Mouse (Mus musculus) kidney, embryonic 16.5 days (tissue): Measurements from ENCODE around the gene Ctrb1. TPM values are rescaled to one million over a fixed set of nuclear protein-coding genes. Genes with fewer than 3 reads are reported as not detected.
A peak's percentile ranks its signal among the peaks of the same experiment; 100 is the strongest.

ENCODE experiments used
- ATAC-seq: fragments of 200-750 bp; cut with Nextera tagmentation; 2 replicates; pipeline ENCODE4 v1.8.0; 2017; ENCODE audit warnings: moderate TSS enrichment; ENCODE audit not compliant: low FRiP score, low TSS enrichment
- H3K27ac ChIP-seq: fragments of 300-500 bp; sonication (generic); 2 replicates; pipeline ENCODE4 v1.5.1; 2014; ENCODE audit warnings: low read length
- H3K27me3 ChIP-seq: fragments of 300-500 bp; sonication (generic); 2 replicates; pipeline ENCODE4 v1.6.1; 2014; ENCODE audit warnings: low read length, control low read depth, mixed read lengths; ENCODE audit not compliant: insufficient read depth
- H3K36me3 ChIP-seq: fragments of 300-500 bp; sonication (generic); 2 replicates; pipeline ENCODE4 v1.6.1; 2014; ENCODE audit warnings: low read length, control low read depth, mixed read lengths; ENCODE audit not compliant: insufficient read depth
- H3K4me1 ChIP-seq: fragments of 300-500 bp; sonication (generic); 2 replicates; pipeline ENCODE4 v1.6.1; 2014; ENCODE audit warnings: low read length, control low read depth, mixed read lengths; ENCODE audit not compliant: insufficient read depth
- H3K4me2 ChIP-seq: fragments of 300-500 bp; sonication (generic); replicated peaks from 2 replicates; pipeline ENCODE4 v1.6.1; 2014; ENCODE audit warnings: low read depth, low read length
- H3K4me3 ChIP-seq: fragments of 300-500 bp; sonication (generic); 2 replicates; pipeline ENCODE4 v1.5.1; 2014; ENCODE audit warnings: mild to moderate bottlenecking, low read length
- H3K9ac ChIP-seq: fragments of 300-500 bp; sonication (generic); replicated peaks from 2 replicates; pipeline ENCODE4 v1.6.1; 2014; ENCODE audit warnings: low read length
- H3K9me3 ChIP-seq: fragments of 300-500 bp; sonication (generic); 2 replicates; pipeline ENCODE4 v1.6.1; 2016; ENCODE audit warnings: low read length, control low read depth
- WGBS: fragments of 180-500 bp; shearing (Covaris S2); extraction: QIAGEN DNeasy Blood & Tissue Kit; methylation state at CpG from one replicate; pipeline ENCODE4 v1.1.7; 2014; 5-methylcytosine and 5-hydroxymethylcytosine counted together
- polyA plus RNA-seq: library from polyadenylated mRNA; unstranded; fragments of >200 nt; fragmentation: Nextera tagmentation; extraction: Ambion mirVana; gene quantifications from 2 replicates; pipeline ENCODE4 v1.2.1, GENCODE M21; 2015

The Ctrb1 gene
- polyA plus RNA-seq, 1 experiment from 2014 or later = not detected

- H3K36me3 ChIP-seq = peaks cover 61% of the 10 kb centered on the region
- no peak overlapping the region for H3K27ac ChIP-seq
- H3K27me3 ChIP-seq = no peaks in the 10 kb centered on the region
- H3K4me2 ChIP-seq = no peak overlapping the region
- no peak overlapping the region for H3K9ac ChIP-seq
- H3K4me3 ChIP-seq = no peak overlapping the region
- WGBS = 80% methylated on average over 20 of the region's 20 CpGs
- H3K4me1 ChIP-seq = peaks cover 17% of the 10 kb centered on the region
- no peaks in the 10 kb centered on the region for H3K9me3 ChIP-seq
- ATAC-seq = no peak
Observed at GRCm38 (mm10) chr8:111710777-111711485, 20.1 kb upstream of the Ctrb1 start.

GRCm38 (mm10) chr8:111709223-111709622 is 18.4 kb upstream of the Ctrb1 start:
- Histone ChIP-seq H3K9me3 (no peaks in the 10 kb centered on the region), H3K4me3 (no peak overlapping the region), H3K36me3 (peaks cover 46% of the 10 kb centered on the region), H3K27me3 (no peaks in the 10 kb centered on the region), H3K4me2 (no peak overlapping the region), H3K27ac (peak overlapping the region; percentile 86), H3K9ac (no peak overlapping the region), H3K4me1 (peaks cover 17% of the 10 kb centered on the region)
- whole genome bisulfite sequencing = 50% methylated on average over 1 of the region's 1 CpGs
- peak; percentile 80 for ATAC-seq

DNA sequence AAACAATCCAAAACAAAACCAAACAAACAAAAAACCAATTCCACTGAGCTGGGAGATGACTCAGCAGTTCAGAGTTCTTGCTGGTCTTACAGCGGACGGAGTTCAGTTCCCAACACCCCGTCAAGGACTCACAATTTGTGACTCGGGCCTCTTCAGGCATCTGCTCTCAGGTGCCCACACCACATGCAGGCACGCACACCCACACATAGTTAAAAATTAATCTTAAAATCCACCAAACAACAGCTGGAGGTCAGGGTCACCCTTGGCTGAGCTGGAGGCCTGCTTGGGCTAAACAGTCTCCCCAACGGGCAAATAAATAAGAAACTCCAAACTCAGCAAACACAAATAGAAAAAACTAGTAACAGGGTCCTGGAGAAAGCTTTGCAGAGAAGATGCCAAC is 17.5 kb upstream of the Ctrb1 start:
- Histone ChIP-seq H3K36me3 (peaks cover 37% of the 10 kb centered on the region), H3K27me3 (no peaks in the 10 kb centered on the region), H3K9me3 (no peaks in the 10 kb centered on the region), H3K9ac (no peak overlapping the region; the same call in 1 of the 2 replicates), H3K4me1 (peaks cover 17% of the 10 kb centered on the region), H3K27ac (peak overlapping the region; percentile 86), H3K4me2 (no peak overlapping the region), H3K4me3 (no peak overlapping the region)
- 64% methylated on average over 6 of the region's 6 CpGs for WGBS
- ATAC-seq = peak; percentile 57

DNA sequence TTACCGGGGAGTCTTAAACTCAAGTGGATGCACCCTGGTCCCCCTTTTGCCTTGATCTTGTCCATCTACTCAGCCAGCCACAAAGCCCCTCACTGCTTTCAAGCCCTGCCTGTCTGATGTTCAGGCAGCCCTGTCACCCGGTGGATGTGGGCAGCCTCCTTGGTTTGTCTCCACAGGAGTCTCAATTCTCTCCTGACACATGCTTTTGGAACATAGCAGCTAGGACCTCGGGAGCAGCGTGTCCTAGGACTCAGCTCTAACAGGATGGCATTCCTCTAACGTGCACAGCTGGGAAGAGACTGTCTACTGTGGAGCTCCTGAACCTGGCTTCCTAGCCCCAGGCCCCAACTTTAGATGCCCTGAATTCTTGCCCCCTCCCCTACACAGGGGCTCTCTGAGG is 14.9 kb upstream of the Ctrb1 start:
- 69% methylated on average over 5 of the region's 5 CpGs for WGBS
- no peak for ATAC-seq
- no peak overlapping the region for H3K27ac ChIP-seq

DNA sequence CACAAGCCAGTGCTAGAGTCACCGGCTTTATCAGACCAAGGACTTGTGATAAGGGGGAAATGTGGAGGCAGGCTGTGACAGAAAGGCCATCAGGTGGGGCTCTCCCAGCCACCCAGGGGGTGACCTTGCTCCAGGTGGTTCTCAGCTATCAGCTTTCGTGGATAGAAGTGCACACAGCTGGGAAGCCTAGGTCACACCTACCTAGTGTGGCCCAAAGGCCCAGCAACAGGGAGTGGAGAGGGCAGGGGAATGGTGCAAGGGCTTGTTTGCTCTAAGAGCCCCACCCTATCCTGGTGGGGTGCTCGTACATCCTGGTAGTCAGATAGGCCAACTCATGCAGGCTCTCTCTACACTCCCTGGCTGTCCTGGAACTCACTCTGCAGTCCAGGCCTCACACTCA is 14.4 kb upstream of the Ctrb1 start:
- H3K9ac ChIP-seq = no peak overlapping the region
- no peak for ATAC-seq
- no peak overlapping the region for H3K4me2 ChIP-seq
- peaks cover 12% of the 10 kb centered on the region for H3K36me3 ChIP-seq
- no peaks in the 10 kb centered on the region for H3K9me3 ChIP-seq
- no peak overlapping the region for H3K27ac ChIP-seq
- no peaks in the 10 kb centered on the region for H3K27me3 ChIP-seq
- H3K4me3 ChIP-seq = no peak overlapping the region
- peaks cover 13% of the 10 kb centered on the region for H3K4me1 ChIP-seq
- 64% methylated on average over 3 of the region's 3 CpGs for WGBS

More for the DNA sequence above, 14.9 kb upstream of the Ctrb1 start:
- H3K4me1 ChIP-seq = peaks cover 13% of the 10 kb centered on the region
- H3K9ac ChIP-seq = no peak overlapping the region
- no peak overlapping the region for H3K4me3 ChIP-seq
- no peak overlapping the region for H3K4me2 ChIP-seq
- no peaks in the 10 kb centered on the region for H3K9me3 ChIP-seq
- peaks cover 17% of the 10 kb centered on the region for H3K36me3 ChIP-seq
- H3K27me3 ChIP-seq = no peaks in the 10 kb centered on the region

GRCm38 (mm10) chr8:111704585-111704984 is 13.8 kb upstream of the Ctrb1 start:
- 86% methylated on average over 12 of the region's 12 CpGs for WGBS
- no peak for ATAC-seq
- no peak overlapping the region for H3K27ac ChIP-seq

DNA sequence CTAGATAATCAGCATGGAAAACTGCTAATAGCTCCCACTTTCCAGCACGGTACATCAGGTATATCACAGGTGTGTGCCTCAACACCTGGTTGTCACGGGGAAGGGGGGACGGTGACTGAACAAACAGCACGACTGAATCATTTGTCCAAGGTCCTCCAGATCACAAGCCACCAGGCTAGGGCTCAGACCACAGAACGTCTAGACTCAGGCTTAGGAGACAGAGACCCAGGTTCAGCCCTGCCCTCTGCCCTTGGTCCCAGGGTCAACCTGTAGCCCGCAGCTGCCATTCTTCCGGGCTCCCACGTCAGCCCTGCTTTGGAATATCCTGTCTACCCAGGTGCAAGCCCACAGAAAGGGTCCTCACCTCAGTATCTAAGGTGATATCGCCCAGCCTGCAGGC is 10.6 kb upstream of the Ctrb1 start:
- Histone ChIP-seq H3K36me3 (no peaks in the 10 kb centered on the region), H3K27me3 (no peaks in the 10 kb centered on the region), H3K9me3 (no peaks in the 10 kb centered on the region), H3K4me1 (no peaks in the 10 kb centered on the region), H3K4me3 (no peak overlapping the region), H3K4me2 (no peak overlapping the region), H3K9ac (no peak overlapping the region), H3K27ac (no peak overlapping the region)
- no peak for ATAC-seq
- 77% methylated on average over 9 of the region's 9 CpGs for WGBS

More at GRCm38 (mm10) chr8:111704585-111704984, 13.8 kb upstream of the Ctrb1 start:
- no peaks in the 10 kb centered on the region for H3K9me3 ChIP-seq
- H3K36me3 ChIP-seq = peaks cover 5% of the 10 kb centered on the region; the same call in 1 of the 2 replicates
- H3K4me3 ChIP-seq = no peak overlapping the region
- no peak overlapping the region for H3K9ac ChIP-seq
- H3K4me2 ChIP-seq = no peak overlapping the region
- no peaks in the 10 kb centered on the region for H3K27me3 ChIP-seq
- peaks cover 7% of the 10 kb centered on the region for H3K4me1 ChIP-seq

- H3K4me3 ChIP-seq = no peak overlapping the region
- no peak overlapping the region for H3K27ac ChIP-seq
- H3K36me3 ChIP-seq = no peaks in the 10 kb centered on the region
- no peaks in the 10 kb centered on the region for H3K4me1 ChIP-seq
- no peak overlapping the region for H3K4me2 ChIP-seq
- no peak for ATAC-seq
- H3K9me3 ChIP-seq = no peaks in the 10 kb centered on the region
- 92% methylated on average over 5 of the region's 5 CpGs for WGBS
- no peaks in the 10 kb centered on the region for H3K27me3 ChIP-seq
- no peak overlapping the region for H3K9ac ChIP-seq
Observed at GRCm38 (mm10) chr8:111700740-111701139, 9.9 kb upstream of the Ctrb1 start.

DNA sequence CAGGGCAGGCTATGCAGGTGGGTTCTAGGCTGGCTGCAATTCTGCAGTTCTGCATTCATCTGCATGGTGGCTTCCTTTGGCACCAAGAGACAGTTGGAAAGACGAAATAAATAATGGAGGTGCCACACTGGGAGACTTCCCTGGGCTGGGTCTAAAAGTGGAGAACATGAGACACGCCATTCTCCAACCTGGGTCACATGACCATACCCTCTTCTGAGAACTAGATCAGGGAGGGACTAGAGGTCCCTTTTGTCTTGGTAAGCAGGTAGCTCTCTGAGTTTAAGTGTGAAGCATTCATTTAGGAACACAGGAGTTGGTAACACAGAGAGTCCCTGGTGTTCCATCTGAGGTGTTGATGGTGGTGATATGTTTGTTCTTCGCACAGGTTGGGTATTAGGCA is 9.4 kb upstream of the Ctrb1 start:
- no peaks in the 10 kb centered on the region for H3K27me3 ChIP-seq
- H3K36me3 ChIP-seq = no peaks in the 10 kb centered on the region
- H3K4me1 ChIP-seq = no peaks in the 10 kb centered on the region
- 69% methylated on average over 3 of the region's 3 CpGs for WGBS
- H3K27ac ChIP-seq = no peak overlapping the region
- ATAC-seq = no peak
- no peak overlapping the region for H3K4me3 ChIP-seq
- H3K4me2 ChIP-seq = no peak overlapping the region
- no peaks in the 10 kb centered on the region for H3K9me3 ChIP-seq
- H3K9ac ChIP-seq = no peak overlapping the region

- Histone ChIP-seq H3K9ac (no peak overlapping the region), H3K4me2 (no peak overlapping the region), H3K27me3 (no peaks in the 10 kb centered on the region), H3K27ac (no peak overlapping the region), H3K9me3 (no peaks in the 10 kb centered on the region), H3K4me3 (no peak overlapping the region), H3K4me1 (no peaks in the 10 kb centered on the region), H3K36me3 (no peaks in the 10 kb centered on the region)
- WGBS = 26% methylated on average over 1 of the region's 1 CpGs
- no peak for ATAC-seq
Observed at GRCm38 (mm10) chr8:111699035-111699434, 8.2 kb upstream of the Ctrb1 start.
